Mouse (Mus musculus): ENCODE data around the gene Cyp2d11.

GRCm38 (mm10) chr15:82368146-82368545 is 25.7 kb downstream of the Cyp2d11 start:
- TF ChIP-seq POLR2A (IDR thresholded peaks at IDR 0.05; ENCODE audit: low read depth, low read length): no peak
- no peak for TF ChIP-seq CTCF (IDR thresholded peaks at IDR 0.05; ENCODE audit: extremely low read depth, insufficient read depth, insufficient read length, insufficient replicate concordance)
